Mouse (Mus musculus): Measurements from ENCODE around the gene Ceacam18. TPM values are rescaled to one million over a fixed set of nuclear protein-coding genes. Genes with fewer than 3 reads are reported as not detected.
"Not testable (repeated sequence)": the region's sequence is repeated elsewhere in the genome, so short reads cannot be mapped to it uniquely, and the experiment has no call there.

Gene Ceacam18
- total RNA-seq, 2 experiments from 2014 or later = not detected

DNA sequence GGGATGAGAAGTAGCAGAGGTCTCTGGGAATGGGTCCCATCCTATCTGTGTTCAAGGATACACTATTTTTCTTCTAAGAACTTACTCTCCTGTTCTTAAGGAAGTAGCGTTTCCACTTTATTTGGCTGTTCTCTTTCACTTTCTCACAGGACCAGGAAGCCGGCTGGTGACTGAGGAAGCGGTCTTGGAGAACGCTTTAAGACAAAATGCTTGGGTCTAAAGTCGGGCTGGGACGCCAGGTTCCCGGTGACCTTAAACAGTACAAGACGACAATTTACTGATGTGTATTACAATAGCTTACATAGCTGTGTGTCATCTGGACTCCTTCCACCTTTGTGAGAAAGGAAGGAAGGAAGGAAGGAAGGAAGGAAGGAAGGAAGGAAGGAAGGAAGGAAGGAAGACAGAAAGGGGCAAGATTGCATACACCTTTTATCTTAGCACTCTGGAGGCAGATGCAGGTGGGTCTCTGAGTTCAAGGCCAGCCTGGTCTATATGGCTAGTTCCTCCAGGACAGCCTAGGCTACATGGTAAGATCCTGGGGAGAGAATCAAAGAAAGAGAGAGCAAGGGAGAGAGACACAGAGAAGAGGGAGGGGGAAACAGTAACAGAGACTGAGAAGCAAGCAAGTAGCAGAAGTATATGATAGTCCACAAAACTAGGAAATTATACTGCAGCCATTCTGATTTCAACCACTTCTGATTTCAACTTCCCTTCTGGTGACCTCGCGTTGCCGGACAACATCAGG lies 36.7 kb downstream of the Ceacam18 start:
- no peak for DNase-seq (ENCODE audit: extremely low spot score in 1 of 2, low spot score in 2 of 2)
- intact Hi-C loops (cut with DNase I) = loop anchor here (1.0 to 10.0 kb wide), 4 partner anchors 92 to 386 kb away; partner anchors contain the start of genes Cldnd2, Etfb, Gm45233 and Zfp715
- no peak for TF ChIP-seq CTCF (IDR thresholded peaks at IDR 0.05)
- H3K4me3 ChIP-seq = peak overlapping the region; percentile 70
- peak overlapping the region; percentile 73 for H3K27ac ChIP-seq

- Histone ChIP-seq H3K4me3 (peak within 1 kb of the TSS; percentile 70), H3K27ac (peak within 1 kb of the TSS; percentile 73)
- DNase-seq (ENCODE audit: extremely low spot score in 1 of 2, low spot score in 2 of 2) = peak; percentile 83 to 90
- intact Hi-C loops (cut with DNase I) = loop anchor here (1.0 to 10.0 kb wide), 4 partner anchors 93 to 387 kb away; partner anchors contain the start of genes Cldnd2, Etfb, Gm45233 and Zfp715
- TF ChIP-seq CTCF (IDR thresholded peaks at IDR 0.05) = no peak
Observed at GRCm38 (mm10) chr7:43671809-43672580, 37.5 kb downstream of the Ceacam18 start, which contains the start of gene Ctu1. TSS of gene Ctu1 (plus strand) at chr7:43672016.

DNA sequence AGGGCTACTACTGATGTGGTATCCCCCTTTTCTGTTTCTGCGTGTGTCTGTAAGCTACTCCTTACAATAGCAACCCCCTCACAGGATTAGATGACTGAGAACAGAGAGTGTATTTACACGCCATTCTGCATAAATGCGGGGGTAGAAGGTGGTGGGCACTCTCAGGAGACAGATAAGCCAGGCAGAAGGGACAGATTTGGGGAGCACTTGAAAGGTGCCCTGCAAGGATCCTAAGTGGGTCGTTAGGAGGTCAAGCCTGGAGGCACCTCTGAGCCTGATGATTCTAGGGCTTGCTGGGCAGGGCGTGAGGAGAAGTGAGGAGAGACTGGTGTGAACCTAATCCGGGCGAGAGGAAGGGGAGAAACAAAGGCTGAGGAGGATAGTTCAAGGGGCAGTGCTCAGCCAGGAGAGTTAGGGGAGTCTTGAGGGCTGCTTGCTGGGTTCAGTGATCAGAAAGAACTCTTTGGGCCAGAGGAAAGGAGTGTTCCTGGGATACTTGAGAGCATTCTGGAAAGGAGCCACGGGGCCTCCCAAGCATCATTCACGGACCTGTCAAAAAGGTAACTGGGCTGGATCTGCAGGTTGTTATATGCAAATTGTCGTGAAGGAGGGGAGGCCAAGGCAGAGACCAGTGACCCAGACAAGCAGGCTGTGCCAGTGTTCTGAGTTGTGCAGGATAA lies 38.2 kb downstream of the Ceacam18 start:
- intact Hi-C loops (cut with DNase I) = loop anchor here (10.0 kb wide), 3 partner anchors 228 to 388 kb away; partner anchors contain the start of genes Cldnd2, Etfb, Gm45233 and Zfp715
- Histone ChIP-seq H3K27ac (no peak overlapping the region), H3K4me3 (peak overlapping the region; percentile 70)
- DNase-seq (ENCODE audit: extremely low spot score in 1 of 2, low spot score in 2 of 2) = no peak
- TF ChIP-seq CTCF (IDR thresholded peaks at IDR 0.05) = no peak

- no peak for DNase-seq (ENCODE audit: extremely low spot score in 1 of 2, low spot score in 2 of 2)
- H3K4me3 ChIP-seq = no peak overlapping the region
- intact Hi-C loops (cut with DNase I) = loop anchor here (10.0 kb wide), 3 partner anchors 230 to 390 kb away; partner anchors contain the start of genes Cldnd2, Etfb, Gm45233 and Zfp715
- TF ChIP-seq CTCF (IDR thresholded peaks at IDR 0.05) = no peak
- no peak overlapping the region for H3K27ac ChIP-seq
Observed at GRCm38 (mm10) chr7:43675091-43675490, 40.6 kb downstream of the Ceacam18 start.

DNA sequence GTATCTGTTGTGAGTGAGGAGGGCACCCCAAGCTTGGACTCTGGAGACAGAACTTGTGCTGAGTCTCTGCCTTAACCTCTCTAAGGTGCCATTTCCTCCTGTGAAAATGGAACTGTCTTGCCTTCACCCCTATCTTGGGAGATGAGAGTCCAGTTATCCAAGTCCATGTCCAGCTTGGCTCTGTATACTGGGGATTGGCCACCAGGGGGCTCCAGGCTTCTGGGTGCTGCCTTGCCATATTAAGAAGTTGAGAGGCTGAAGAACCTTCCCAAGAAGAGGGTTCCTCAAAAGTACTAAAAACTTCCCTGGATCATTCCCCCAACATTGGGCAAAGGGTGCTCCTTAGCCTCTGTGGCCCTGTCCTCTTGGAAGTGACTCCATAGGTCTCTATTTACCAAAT lies 44.0 kb downstream of the Ceacam18 start:
- intact Hi-C loops (cut with DNase I) = loop anchor here (10.0 kb wide), 3 partner anchors 234 to 394 kb away; partner anchors contain the start of genes Cldnd2, Etfb, Gm45233 and Zfp715
- no peak overlapping the region for H3K27ac ChIP-seq
- H3K4me3 ChIP-seq = no peak overlapping the region
- peak; percentile 74 for TF ChIP-seq CTCF (IDR thresholded peaks at IDR 0.05)
- peak; percentile 34 to 49 for DNase-seq (ENCODE audit: extremely low spot score in 1 of 2, low spot score in 2 of 2)

DNA sequence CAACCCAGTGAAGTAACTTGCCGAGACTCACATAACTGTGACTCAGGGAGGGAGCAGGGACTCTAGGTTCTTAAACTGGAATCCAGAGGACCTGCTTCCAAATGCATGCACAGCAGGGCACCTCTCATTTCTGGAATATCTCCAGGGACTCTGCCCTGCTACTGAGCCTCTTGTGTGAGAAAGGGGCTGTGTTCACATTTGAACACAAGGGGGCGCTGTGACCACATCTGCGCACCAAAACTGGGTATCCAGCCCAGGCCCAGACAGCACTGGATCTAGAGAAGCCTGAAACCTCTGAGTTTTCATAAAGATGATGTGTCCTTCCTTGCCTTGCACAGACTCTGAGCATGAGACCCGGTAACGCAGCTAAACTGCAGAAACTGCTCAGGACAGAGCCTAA lies 46.5 kb downstream of the Ceacam18 start:
- DNase-seq (ENCODE audit: extremely low spot score in 1 of 2, low spot score in 2 of 2) = peak; percentile 62 to 66
- TF ChIP-seq CTCF (IDR thresholded peaks at IDR 0.05) = peak; percentile 86
- no peak overlapping the region for H3K27ac ChIP-seq
- intact Hi-C loops (cut with DNase I) = loop anchor here (1.0 to 5.0 kb wide), 3 partner anchors 86 to 214 kb away; partner anchors contain the start of genes Klk10 and Klk12
- no peak overlapping the region for H3K4me3 ChIP-seq

DNA sequence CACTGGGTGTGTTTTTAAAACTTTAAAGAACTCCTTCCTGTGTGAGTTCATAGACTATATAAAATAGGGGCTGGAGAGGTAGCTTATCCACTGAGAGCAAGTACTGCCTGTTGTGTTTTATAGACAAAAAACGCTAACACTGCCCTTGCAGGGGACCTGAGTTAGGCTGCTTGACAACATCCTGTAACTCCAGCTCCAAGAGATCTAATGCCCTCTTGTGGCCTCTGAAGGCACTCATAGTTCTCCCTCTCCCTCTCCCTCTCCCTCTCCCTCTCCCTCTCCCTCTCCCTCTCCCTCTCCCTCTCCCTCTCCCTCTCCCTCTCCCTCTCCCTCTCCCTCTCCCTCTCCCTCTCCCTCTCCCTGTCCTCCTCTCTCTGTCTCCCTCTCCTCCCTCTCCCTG lies 48.0 kb downstream of the Ceacam18 start:
- intact Hi-C loops (cut with DNase I) = loop anchor here (5.0 kb wide), 2 partner anchors 85 to 100 kb away; partner anchors contain the start of genes Klk10 and Klk12
- TF ChIP-seq CTCF (IDR thresholded peaks at IDR 0.05) = peak; percentile 14
- not testable (repeated sequence) for H3K4me3 ChIP-seq; H3K27ac ChIP-seq; DNase-seq (ENCODE audit: extremely low spot score in 1 of 2, low spot score in 2 of 2)

- intact Hi-C loops (cut with DNase I) = no loop called here
- Histone ChIP-seq H3K4me3 (no peak overlapping the region), H3K27ac (no peak overlapping the region)
- DNase-seq (ENCODE audit: extremely low spot score in 1 of 2, low spot score in 2 of 2) = no peak
- no peak for TF ChIP-seq CTCF (IDR thresholded peaks at IDR 0.05)
Observed at GRCm38 (mm10) chr7:43685088-43685487, 50.6 kb downstream of the Ceacam18 start.

DNA sequence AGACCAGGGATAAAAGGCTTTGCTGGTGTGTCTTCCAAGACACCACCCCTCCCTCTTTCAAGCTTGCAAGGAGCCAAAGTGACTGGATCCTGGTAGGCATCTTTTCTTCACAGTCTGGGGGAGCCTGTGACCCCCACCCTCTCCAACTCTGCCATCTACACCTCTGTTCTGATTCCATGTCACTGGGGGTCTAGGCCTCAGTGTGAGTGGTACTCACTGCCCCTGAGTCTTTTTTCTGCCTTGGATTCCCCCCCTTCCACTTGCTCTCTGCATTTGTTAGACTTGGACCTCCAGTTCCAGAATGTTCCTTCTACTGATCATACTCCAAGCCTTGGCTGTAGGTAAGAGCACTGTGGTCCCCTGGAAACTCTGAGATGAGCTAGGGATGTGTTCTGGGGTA lies 55.6 kb downstream of the Ceacam18 start, which contains the start of gene Klk14:
Klk14 (plus strand) TSS at position 301 of the 400 bp plus-strand sequence.
- Histone ChIP-seq H3K27ac (no peak within 1 kb of the TSS), H3K4me3 (no peak within 1 kb of the TSS)
- TF ChIP-seq CTCF (IDR thresholded peaks at IDR 0.05) = no peak
- intact Hi-C loops (cut with DNase I) = no loop called here
- DNase-seq (ENCODE audit: extremely low spot score in 1 of 2, low spot score in 2 of 2) = no peak

Other genes starting within 250 kb of the Ceacam18 start
- not detected for gene Siglecg, start 226.5 kb upstream of the Ceacam18 start, total RNA-seq (2021)
- not detected for gene Lim2, start 207.0 kb upstream of the Ceacam18 start, total RNA-seq (2021)
- not detected for gene Nkg7, start 197.6 kb upstream of the Ceacam18 start, total RNA-seq (2021)
- not detected for gene Cldnd2, start 193.9 kb upstream of the Ceacam18 start, total RNA-seq (2021)
- gene Etfb, start 190.6 kb upstream of the Ceacam18 start, total RNA-seq (2021) = 10 to 100 TPM; 58.2 TPM
- under 1 TPM in 1 of 2 experiments, not detected in 1; 0.89 TPM for gene Gm45233, start 190.6 kb upstream of the Ceacam18 start, total RNA-seq (2021)
- 1 to 10 TPM in 1 of 2 experiments, under 1 TPM in 1; 0.89 to 1.2 TPM for gene Vsig10l, start 171.6 kb upstream of the Ceacam18 start, total RNA-seq (2021)
- gene Iglon5, start 144.6 kb upstream of the Ceacam18 start, total RNA-seq (2021) = 10 to 100 TPM; 24.4 to 27.3 TPM
- not detected for gene 4931406B18Rik, start 128.8 kb upstream of the Ceacam18 start, total RNA-seq (2021)
- 1 to 10 TPM; 3.7 to 4.7 TPM for gene Cd33, start 90.3 kb upstream of the Ceacam18 start, total RNA-seq (2021)
- gene Zfp658, start 72.5 kb upstream of the Ceacam18 start, total RNA-seq (2021) = 1 to 10 TPM; 5.2 to 5.5 TPM
- 10 to 100 TPM; 14.5 to 16.2 TPM for gene Zfp719, start 55.1 kb upstream of the Ceacam18 start, total RNA-seq (2021)
- under 1 TPM; 0.16 to 0.25 TPM for gene Zfp819, start 27.5 kb upstream of the Ceacam18 start, total RNA-seq (2021)
- gene Siglece, start 25.5 kb downstream of the Ceacam18 start, total RNA-seq (2021) = 1 to 10 TPM; 1.3 to 1.5 TPM
- 1 to 10 TPM; 8.5 to 8.9 TPM for gene Ctu1, start 37.3 kb downstream of the Ceacam18 start, total RNA-seq (2021)
- not detected for gene Klk14, start 55.7 kb downstream of the Ceacam18 start, total RNA-seq (2021)
- gene Klk13, start 77.9 kb downstream of the Ceacam18 start, total RNA-seq (2021) = not detected
- gene Klk12, start 134.2 kb downstream of the Ceacam18 start, total RNA-seq (2021) = not detected
- not detected for gene Klk11, start 139.9 kb downstream of the Ceacam18 start, total RNA-seq (2021)
- gene Klk10, start 146.3 kb downstream of the Ceacam18 start, total RNA-seq (2021) = not detected
- gene Klk9, start 157.2 kb downstream of the Ceacam18 start, total RNA-seq (2021) = not detected
- gene Klk8, start 162.9 kb downstream of the Ceacam18 start, total RNA-seq (2021) = 1 to 10 TPM; 2.3 to 3.7 TPM
- not detected for gene Klk7, start 176.6 kb downstream of the Ceacam18 start, total RNA-seq (2021)
- 1 to 10 TPM in 1 of 2 experiments, not detected in 1; 2.0 TPM for gene Klk6, start 189.8 kb downstream of the Ceacam18 start, total RNA-seq (2021)
- not detected for gene Klk5, start 207.3 kb downstream of the Ceacam18 start, total RNA-seq (2021)
- gene Klk4, start 246.5 kb downstream of the Ceacam18 start, total RNA-seq (2021) = not detected

Data from left cerebral cortex, adult 2 months (tissue).